Mouse (Mus musculus) limb, embryonic 15.5 days (tissue): Measurements from ENCODE around the gene Rasgef1a. TPM values are rescaled to one million over a fixed set of nuclear protein-coding genes. Genes with fewer than 3 reads are reported as not detected.
A peak's percentile ranks its signal among the peaks of the same experiment; 100 is the strongest.

Experiments
- ATAC-seq: fragments of 200-750 bp; cut with Nextera tagmentation; 2 replicates; pipeline ENCODE4 v1.8.0; 2017; ENCODE audit warnings: low read depth, moderate TSS enrichment; ENCODE audit not compliant: insufficient number of reproducible peaks, low FRiP score, low TSS enrichment
- H3K27ac ChIP-seq: fragments of 300-500 bp; sonication (generic); 2 replicates; pipeline ENCODE4 v1.5.1; 2015; ENCODE audit warnings: moderate library complexity, mild to moderate bottlenecking, inconsistent platforms
- H3K27me3 ChIP-seq: fragments of 300-500 bp; sonication (generic); 2 replicates; pipeline ENCODE4 v1.6.1; 2015; ENCODE audit warnings: inconsistent platforms
- H3K36me3 ChIP-seq: fragments of 300-500 bp; sonication (generic); 2 replicates; pipeline ENCODE4 v1.6.1; 2015; ENCODE audit warnings: inconsistent platforms
- H3K4me1 ChIP-seq: fragments of 300-500 bp; sonication (generic); 2 replicates; pipeline ENCODE4 v1.6.1; 2015; ENCODE audit warnings: inconsistent platforms
- H3K4me2 ChIP-seq: fragments of 300-500 bp; sonication (generic); 2 replicates; pipeline ENCODE4 v1.6.1; 2015; ENCODE audit warnings: mild to moderate bottlenecking, inconsistent platforms
- H3K4me3 ChIP-seq: fragments of 300-500 bp; sonication (generic); 2 replicates; pipeline ENCODE4 v1.5.1; 2015; ENCODE audit warnings: mild to moderate bottlenecking, inconsistent platforms
- H3K9ac ChIP-seq: fragments of 300-500 bp; sonication (generic); 2 replicates; pipeline ENCODE4 v1.6.1; 2015; ENCODE audit warnings: inconsistent platforms
- H3K9me3 ChIP-seq: fragments of 300-500 bp; sonication (generic); 2 replicates; pipeline ENCODE4 v1.6.1; 2016; ENCODE audit warnings: inconsistent platforms
- WGBS: fragments of 180-500 bp; shearing (Covaris S2); methylation state at CpG from one replicate; pipeline ENCODE4 v1.1.7; 2015; 5-methylcytosine and 5-hydroxymethylcytosine counted together
- polyA plus RNA-seq: library from polyadenylated mRNA; unstranded; fragments of >200 nt; fragmentation: Nextera tagmentation; extraction: Ambion mirVana; gene quantifications from 2 replicates; pipeline ENCODE4 v1.2.1, GENCODE M21; 2015

Gene Rasgef1a
- polyA plus RNA-seq, 1 experiment from 2014 or later: 0.14 TPM

DNA sequence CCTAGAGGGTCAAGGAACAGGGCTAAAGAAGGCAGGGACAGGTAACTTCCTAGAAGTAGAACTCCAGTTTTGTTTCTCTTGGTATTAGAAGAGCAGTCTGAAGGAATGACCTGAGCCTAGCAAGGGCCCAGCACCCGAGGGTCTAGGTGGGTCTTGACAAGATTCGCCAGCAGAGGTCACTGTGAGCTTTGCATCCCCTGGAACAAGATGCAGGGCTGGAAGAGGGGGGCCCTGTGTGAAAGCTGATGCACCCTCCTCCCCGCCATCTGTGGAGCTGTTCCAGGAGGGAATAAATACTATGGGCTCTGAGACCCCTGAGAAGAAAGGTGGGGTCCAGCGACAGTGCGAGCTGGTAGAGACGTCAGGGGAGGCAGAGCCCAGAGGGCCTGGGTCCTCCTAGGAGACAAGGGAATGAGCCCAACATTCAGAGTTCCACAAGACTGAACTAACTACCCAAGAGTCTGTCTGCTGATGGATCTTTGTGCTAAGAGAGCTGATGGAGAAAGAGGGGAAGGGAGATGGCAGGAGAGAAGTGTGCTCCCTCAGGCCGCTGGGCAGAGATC is 53.8 kb downstream of the Rasgef1a start:
- H3K36me3 ChIP-seq: no peaks in the 10 kb centered on the region
- ATAC-seq: no peak
- no peak overlapping the region for H3K4me2 ChIP-seq
- H3K4me3 ChIP-seq: no peak overlapping the region
- no peak overlapping the region for H3K27ac ChIP-seq
- peaks cover 45% of the 10 kb centered on the region for H3K27me3 ChIP-seq
- no peak overlapping the region for H3K9ac ChIP-seq
- H3K4me1 ChIP-seq: peaks cover 14% of the 10 kb centered on the region
- H3K9me3 ChIP-seq: no peaks in the 10 kb centered on the region
- WGBS: 10% methylated on average over 7 of the region's 7 CpGs

DNA sequence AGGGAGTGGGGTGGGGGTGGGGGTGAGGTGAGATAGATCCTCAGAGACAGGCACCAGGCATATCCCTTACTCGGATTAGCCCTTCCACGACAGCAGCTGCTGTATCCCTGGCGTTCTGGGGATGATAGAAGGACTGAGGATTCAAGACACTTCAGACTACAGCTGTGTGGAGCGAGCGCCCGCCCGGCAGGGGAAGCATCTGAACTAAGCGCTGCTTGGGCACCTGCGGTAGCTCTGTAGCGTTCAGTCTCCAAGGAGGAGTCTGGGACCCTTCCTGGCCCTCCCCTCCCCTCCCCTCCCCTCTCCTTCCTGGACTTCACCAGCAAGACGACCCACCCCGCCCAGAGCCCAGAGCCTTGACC is 54.6 kb downstream of the Rasgef1a start:
- Histone ChIP-seq H3K9me3 (no peaks in the 10 kb centered on the region), H3K4me1 (peaks cover 14% of the 10 kb centered on the region), H3K27me3 (peaks cover 45% of the 10 kb centered on the region), H3K4me3 (peak overlapping the region; percentile 41), H3K4me2 (peak overlapping the region; percentile 83), H3K36me3 (no peaks in the 10 kb centered on the region), H3K9ac (no peak overlapping the region), H3K27ac (no peak overlapping the region)
- under 1% methylated on average over 12 of the region's 12 CpGs for WGBS
- peak; percentile 20; the same call in 1 of the 2 replicates for ATAC-seq

DNA sequence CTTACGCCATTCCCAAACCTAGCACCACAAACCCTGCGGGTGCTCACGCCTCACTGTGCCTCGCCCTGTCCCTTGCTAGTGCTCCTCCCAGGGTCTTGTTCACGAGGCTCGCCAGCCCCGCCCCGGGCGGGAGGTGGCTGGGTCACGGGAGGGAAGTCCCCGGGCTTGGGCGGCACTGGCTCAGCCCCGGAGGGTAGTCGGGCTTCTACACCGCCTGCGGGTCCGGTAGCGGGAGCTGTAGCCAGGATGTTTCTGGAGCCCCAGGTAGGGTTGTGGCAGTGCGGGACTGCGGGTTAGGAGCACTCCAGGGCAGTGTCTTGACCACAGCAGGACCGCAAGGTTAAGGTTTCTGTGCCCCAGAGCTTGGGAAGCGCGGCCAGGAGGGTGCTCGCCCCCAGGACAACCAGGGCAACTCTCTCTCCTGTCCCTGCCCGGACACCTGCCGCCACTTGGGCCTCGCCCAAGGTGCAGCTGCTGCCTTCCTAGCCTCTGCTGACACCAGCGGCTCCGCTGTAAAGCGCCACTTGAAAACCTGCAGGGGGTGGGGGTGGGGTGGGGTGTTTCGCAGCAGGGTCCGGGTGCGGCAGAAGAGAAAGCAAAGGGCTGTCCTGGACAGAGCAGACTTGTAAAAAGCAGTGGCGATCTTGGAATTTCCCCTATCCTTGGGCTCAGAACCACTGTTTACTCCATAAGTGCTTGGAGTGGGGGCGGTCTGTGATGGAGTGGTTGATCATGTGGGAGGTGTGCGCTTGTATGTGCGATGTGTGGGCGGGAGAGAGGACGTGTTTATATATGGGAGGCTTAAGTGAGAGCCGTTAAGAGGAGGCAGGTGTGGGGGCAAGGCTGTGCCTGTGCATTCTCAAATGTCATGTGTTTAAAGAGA is 55.2 kb downstream of the Rasgef1a start:
- no peaks in the 10 kb centered on the region for H3K9me3 ChIP-seq
- no peak overlapping the region for H3K27ac ChIP-seq
- H3K27me3 ChIP-seq: peaks cover 45% of the 10 kb centered on the region
- H3K9ac ChIP-seq: peak overlapping the region; percentile 10; the same call in 1 of the 2 replicates
- WGBS: 1% methylated on average over 38 of the region's 40 CpGs
- H3K4me1 ChIP-seq: peaks cover 14% of the 10 kb centered on the region
- H3K36me3 ChIP-seq: no peaks in the 10 kb centered on the region
- H3K4me2 ChIP-seq: peak overlapping the region; percentile 83
- H3K4me3 ChIP-seq: peak overlapping the region; percentile 41
- peak; percentile 67 for ATAC-seq

DNA sequence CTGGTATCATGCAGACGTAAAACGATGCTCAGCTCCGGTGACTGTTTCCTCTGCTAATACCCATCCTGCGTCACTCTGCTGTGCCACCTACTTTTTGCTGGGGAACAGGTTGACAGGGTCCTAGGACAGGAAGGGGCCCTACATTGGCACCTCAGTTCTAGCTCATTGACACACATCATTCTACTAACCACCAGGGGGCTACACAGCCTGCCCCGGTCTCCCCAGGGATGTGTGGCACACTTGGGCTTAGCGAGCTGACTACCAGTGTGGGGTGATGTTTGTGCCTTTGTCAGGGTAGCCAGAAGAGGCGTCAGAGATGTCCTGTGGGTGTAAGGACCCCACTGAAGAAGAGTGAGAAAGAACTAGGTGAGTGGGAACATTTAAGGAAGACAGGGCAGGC is 56.5 kb downstream of the Rasgef1a start:
- Histone ChIP-seq H3K4me1 (peaks cover 14% of the 10 kb centered on the region), H3K9ac (no peak overlapping the region), H3K27ac (no peak overlapping the region), H3K36me3 (no peaks in the 10 kb centered on the region), H3K27me3 (peaks cover 45% of the 10 kb centered on the region), H3K9me3 (no peaks in the 10 kb centered on the region), H3K4me2 (no peak overlapping the region), H3K4me3 (no peak overlapping the region)
- no peak for ATAC-seq
- WGBS: 74% methylated on average over 7 of the region's 7 CpGs

DNA sequence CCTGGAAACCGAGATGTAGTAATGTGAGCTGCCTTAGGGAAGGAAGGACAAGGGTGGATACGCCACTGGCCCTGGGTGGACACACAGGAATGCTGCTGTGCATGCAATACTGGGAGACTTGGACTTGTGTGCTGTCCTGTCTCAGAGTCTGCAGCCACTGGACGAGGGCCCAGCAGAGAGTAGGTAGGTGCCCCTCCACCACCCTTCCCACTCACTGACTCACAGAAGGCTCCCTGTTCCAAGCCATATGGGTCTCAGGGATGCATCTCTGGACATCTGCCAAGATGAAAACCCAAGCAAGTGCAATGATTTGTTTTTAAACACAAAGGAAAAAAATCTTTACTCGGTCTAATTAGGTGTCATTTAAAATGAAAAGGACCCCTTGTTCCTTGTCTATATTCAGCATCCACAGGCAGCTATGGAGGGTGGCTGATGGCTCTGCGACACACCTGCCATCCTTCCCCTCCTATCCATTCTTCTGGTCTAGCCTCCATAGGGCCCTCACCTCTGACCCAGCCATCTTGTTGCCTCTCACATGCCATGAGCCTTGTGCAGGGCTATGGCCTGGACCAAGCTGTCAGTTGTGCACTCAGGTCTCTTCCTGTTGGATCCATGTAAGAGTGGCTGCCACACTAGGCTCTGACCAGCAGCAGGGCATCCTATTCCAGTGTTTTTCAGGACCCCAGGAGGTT is 59.2 kb downstream of the Rasgef1a start:
- 72% methylated on average over 5 of the region's 5 CpGs for whole genome bisulfite sequencing
- Histone ChIP-seq H3K4me1 (peaks cover 15% of the 10 kb centered on the region), H3K27me3 (peaks cover 28% of the 10 kb centered on the region), H3K4me2 (no peak overlapping the region), H3K4me3 (no peak overlapping the region), H3K9ac (no peak overlapping the region), H3K36me3 (no peaks in the 10 kb centered on the region), H3K27ac (no peak overlapping the region), H3K9me3 (no peaks in the 10 kb centered on the region)
- no peak for ATAC-seq

DNA sequence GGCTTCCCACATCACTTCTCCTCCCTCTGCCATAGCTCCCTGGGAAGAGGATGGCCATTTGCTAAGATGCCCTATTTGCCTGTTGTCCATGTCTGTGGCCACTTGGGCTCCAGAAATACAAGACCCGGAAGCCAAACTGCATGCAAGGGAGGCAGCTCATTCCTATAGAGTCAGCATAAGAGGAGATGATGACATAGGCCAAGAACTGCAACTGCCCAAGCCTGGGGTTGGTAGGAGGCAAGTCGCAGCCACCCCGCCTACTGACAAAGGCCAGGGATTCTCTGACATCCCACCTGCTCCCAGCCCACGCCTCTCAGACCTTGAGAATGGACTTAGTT is 59.7 kb downstream of the Rasgef1a start:
- no peaks in the 10 kb centered on the region for H3K36me3 ChIP-seq
- H3K4me3 ChIP-seq: no peak overlapping the region
- peaks cover 10% of the 10 kb centered on the region for H3K4me1 ChIP-seq
- H3K27me3 ChIP-seq: peaks cover 23% of the 10 kb centered on the region
- no peak overlapping the region for H3K9ac ChIP-seq
- H3K27ac ChIP-seq: no peak overlapping the region
- no peaks in the 10 kb centered on the region for H3K9me3 ChIP-seq
- ATAC-seq: no peak
- H3K4me2 ChIP-seq: no peak overlapping the region
- 85% methylated on average over 4 of the region's 4 CpGs for WGBS

DNA sequence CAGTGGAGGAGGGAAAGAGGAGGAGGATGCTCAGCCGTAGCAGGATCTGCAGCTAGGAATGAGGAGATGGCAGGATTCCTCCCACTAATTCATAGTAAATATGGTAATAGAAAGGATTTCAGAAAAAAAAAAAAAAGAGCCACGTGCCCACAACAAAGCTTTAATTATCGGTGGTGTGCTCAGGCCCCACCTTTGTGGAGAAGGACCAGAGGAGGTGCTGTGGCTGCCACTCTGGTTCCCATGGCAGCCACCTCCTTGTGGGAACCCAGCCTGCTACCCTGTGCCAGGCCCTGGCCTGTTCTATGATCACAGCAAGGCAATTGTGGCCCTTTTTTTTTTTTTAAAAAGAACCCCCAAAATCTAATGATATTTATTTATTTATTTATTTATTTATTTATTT is 60.2 kb downstream of the Rasgef1a start:
- no peak for ATAC-seq

DNA sequence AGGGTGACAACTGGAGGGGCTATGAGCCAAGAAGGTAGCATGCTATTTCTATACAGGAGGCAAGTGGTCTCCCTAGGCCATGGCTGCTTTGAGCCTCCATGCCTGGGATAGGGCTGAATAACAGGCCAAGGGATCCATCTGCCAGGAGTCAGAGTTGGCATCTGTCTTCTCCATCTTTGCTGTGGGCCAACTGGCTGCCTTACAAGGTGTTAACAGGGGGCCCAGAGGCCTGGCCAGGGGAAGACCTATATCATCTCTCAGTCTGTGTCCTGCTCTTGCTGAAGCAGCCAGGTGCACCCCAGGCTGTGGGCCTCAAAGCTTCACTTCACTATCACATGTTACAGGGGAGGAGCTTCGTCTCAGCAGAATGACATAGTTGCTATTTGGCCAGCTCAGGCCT is 60.9 kb downstream of the Rasgef1a start:
- H3K27ac ChIP-seq: no peak overlapping the region
- ATAC-seq: no peak
- peaks cover 11% of the 10 kb centered on the region for H3K27me3 ChIP-seq
- H3K4me1 ChIP-seq: peaks cover 3% of the 10 kb centered on the region; the same call in 1 of the 2 replicates
- no peaks in the 10 kb centered on the region for H3K36me3 ChIP-seq
- H3K4me3 ChIP-seq: no peak overlapping the region
- no peak overlapping the region for H3K9ac ChIP-seq
- no peak overlapping the region for H3K4me2 ChIP-seq
- no peaks in the 10 kb centered on the region for H3K9me3 ChIP-seq
- WGBS: 61% methylated on average over 1 of the region's 1 CpGs

More for the DNA sequence above, 60.2 kb downstream of the Rasgef1a start:
- Histone ChIP-seq H3K9me3 (no peaks in the 10 kb centered on the region), H3K36me3 (no peaks in the 10 kb centered on the region), H3K4me3 (no peak overlapping the region), H3K4me1 (peaks cover 6% of the 10 kb centered on the region), H3K27me3 (peaks cover 18% of the 10 kb centered on the region), H3K27ac (no peak overlapping the region), H3K4me2 (no peak overlapping the region), H3K9ac (no peak overlapping the region)
- 77% methylated on average over 3 of the region's 3 CpGs for WGBS

DNA sequence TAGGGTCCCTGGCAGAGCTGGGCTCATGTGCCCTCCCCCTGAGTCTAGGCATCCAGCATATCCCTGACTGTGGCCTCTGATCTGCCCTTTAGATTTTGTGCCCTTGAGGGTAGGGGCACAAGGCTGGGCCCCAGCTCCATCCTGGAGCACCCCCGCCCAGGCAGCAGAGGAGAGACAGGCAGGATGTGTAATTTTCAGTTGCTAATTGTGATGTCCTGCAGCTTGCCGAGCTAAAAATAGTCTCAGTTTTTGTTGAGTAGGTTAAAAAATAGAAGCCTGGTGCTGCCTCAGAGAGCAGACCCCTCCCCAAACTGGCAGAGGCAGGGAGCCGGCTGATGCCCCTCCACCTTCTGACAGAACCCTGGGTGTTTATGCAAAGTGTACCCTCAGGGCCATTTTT is 62.9 kb downstream of the Rasgef1a start:
- Histone ChIP-seq H3K9me3 (no peaks in the 10 kb centered on the region), H3K4me1 (peaks cover 3% of the 10 kb centered on the region; the same call in 1 of the 2 replicates), H3K27ac (no peak overlapping the region), H3K4me3 (no peak overlapping the region), H3K9ac (no peak overlapping the region), H3K36me3 (no peaks in the 10 kb centered on the region), H3K4me2 (no peak overlapping the region), H3K27me3 (no peaks in the 10 kb centered on the region)
- 40% methylated on average over 3 of the region's 3 CpGs for WGBS
- no peak for ATAC-seq

DNA sequence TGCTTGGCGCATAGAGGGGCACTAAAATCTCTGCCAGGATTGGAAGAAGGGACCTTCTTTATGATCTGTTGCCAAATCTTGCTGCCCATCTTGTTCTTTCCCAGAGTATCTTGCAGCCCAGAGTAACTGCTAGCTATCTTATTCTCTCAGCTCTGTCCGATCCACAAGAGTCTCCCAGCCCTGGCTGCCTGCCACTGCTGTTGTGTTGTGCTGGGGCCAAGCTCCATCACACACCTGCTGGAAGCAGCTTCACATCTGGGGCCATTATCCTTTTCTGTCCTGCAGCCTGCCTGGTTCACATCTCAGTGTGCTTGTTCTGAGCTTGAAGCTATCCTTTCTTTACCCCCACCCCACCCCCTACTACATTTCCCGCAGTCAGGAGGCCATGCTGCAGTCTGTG is 65.0 kb downstream of the Rasgef1a start:
- Histone ChIP-seq H3K27me3 (no peaks in the 10 kb centered on the region), H3K36me3 (no peaks in the 10 kb centered on the region), H3K4me3 (no peak overlapping the region), H3K4me1 (peaks cover 3% of the 10 kb centered on the region; the same call in 1 of the 2 replicates), H3K9ac (no peak overlapping the region), H3K9me3 (no peaks in the 10 kb centered on the region), H3K27ac (no peak overlapping the region), H3K4me2 (no peak overlapping the region)
- no peak for ATAC-seq
- WGBS: 65% methylated on average over 3 of the region's 3 CpGs

DNA sequence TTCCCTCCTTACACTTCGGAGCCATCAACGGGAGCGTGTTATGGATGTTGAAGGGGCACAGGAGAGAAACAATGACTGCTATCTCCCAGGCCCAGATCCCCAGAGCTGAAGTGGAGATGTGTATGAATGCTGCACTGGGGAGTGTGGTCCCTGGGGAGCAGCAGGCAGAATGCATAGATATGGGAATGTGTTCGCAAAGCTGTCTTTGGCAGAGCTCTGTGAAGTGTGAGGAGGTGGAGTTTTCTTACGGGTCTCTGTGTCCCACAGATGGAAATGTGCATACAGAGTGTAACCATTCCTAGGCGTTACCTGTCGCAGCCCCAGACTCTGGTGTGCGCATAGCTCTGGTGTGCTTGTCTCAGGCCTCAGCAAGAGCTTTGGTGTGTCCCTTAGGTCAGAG is 65.5 kb downstream of the Rasgef1a start:
- Histone ChIP-seq H3K27ac (no peak overlapping the region), H3K4me1 (peaks cover 3% of the 10 kb centered on the region; the same call in 1 of the 2 replicates), H3K27me3 (no peaks in the 10 kb centered on the region), H3K36me3 (no peaks in the 10 kb centered on the region), H3K9me3 (no peaks in the 10 kb centered on the region), H3K4me2 (no peak overlapping the region), H3K4me3 (no peak overlapping the region), H3K9ac (no peak overlapping the region)
- WGBS: 84% methylated on average over 8 of the region's 8 CpGs
- ATAC-seq: no peak; the same call in 1 of the 2 replicates

DNA sequence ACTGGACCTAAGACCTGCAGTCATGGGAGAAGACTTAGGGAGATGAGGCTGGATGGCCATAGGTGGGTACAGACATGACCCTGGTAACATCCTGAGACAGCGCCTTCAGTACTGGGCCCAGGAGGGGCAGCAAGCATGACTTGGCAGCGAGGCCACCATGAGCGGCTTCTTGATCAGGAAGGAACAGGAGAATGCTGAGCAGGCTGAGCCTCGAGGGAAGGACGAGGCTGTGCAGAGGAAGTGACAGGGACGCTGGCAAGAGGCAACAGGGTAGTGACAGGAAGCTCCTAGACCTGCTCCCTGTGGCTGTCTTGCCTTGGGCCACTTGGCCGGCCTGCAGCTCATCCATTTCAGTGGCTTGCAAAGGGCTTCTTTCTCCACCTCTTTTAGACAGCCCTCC is 66.2 kb downstream of the Rasgef1a start:
- Histone ChIP-seq H3K27ac (no peak overlapping the region), H3K4me1 (peaks cover 3% of the 10 kb centered on the region; the same call in 1 of the 2 replicates), H3K9me3 (no peaks in the 10 kb centered on the region), H3K27me3 (no peaks in the 10 kb centered on the region), H3K4me2 (no peak overlapping the region), H3K9ac (no peak overlapping the region), H3K4me3 (no peak overlapping the region), H3K36me3 (no peaks in the 10 kb centered on the region)
- ATAC-seq: no peak
- WGBS: 81% methylated on average over 7 of the region's 7 CpGs
